8 mouse cellular contexts compared by ENCODE assay signal in the genomic region with DNA sequence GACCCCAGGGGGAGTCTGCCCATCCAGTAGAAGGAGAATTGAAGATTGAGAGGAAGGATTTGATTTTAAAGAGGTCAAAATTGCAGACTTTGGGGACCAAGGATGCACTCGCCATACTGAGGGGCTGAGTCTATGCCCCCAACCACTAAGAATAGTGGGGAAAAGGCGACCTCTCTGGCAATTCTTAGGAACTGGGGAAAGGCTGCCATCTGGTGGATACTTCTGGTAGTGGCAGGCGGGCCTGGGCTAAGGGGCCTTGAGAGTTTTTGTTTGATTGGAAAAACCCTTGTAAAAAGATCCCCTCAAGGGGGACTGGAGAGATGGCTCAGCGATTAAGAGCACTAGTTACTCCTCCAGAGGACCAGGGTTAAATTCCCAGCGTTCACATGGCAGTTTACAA. TPM values are rescaled to one million over a fixed set of nuclear protein-coding genes. Genes with fewer than 3 reads are reported as not detected.
DNase-seq lines count a peak whose midpoint lies in the region; ATAC-seq lines count a peak whose summit lies in the region.

No protein-coding gene starts in this region.

- H3K9ac ChIP-seq in forebrain, embryonic 14.5 days (ENCODE audit: low read length), result no peak overlapping the region
- no peak overlapping the region for H3K9ac ChIP-seq in hindbrain, embryonic 12.5 days
- H3K9ac ChIP-seq in midbrain, embryonic 13.5 days (replicated peaks), result no peak overlapping the region

- H3K4me3 ChIP-seq in forebrain, embryonic 14.5 days (ENCODE audit: low read depth, low read length), result peak overlapping the region; percentile 25
- peak overlapping the region; percentile 24; the same call in 1 of the 2 replicates for H3K4me3 ChIP-seq in hindbrain, embryonic 12.5 days
- H3K4me3 ChIP-seq in limb, embryonic 10.5 days, result peak overlapping the region; percentile 45
- H3K4me3 ChIP-seq in midbrain, embryonic 13.5 days (replicated peaks), result peak overlapping the region; percentile 30; the same call in 1 of the 2 replicates

- no peak overlapping the region for H3K27ac ChIP-seq in forebrain, embryonic 14.5 days (ENCODE audit: low read depth, low read length)
- H3K27ac ChIP-seq in hindbrain, embryonic 12.5 days, result no peak overlapping the region
- no peak overlapping the region for H3K27ac ChIP-seq in limb, embryonic 10.5 days
- H3K27ac ChIP-seq in midbrain, embryonic 13.5 days, result no peak overlapping the region

- ATAC-seq in forebrain, embryonic 14.5 days, result 0 out of 2 replicates have a peak, but pooled peaks have one; percentile 6
- ATAC-seq in hindbrain, embryonic 12.5 days (ENCODE audit: low FRiP score), result no peak
- no peak for ATAC-seq in midbrain, embryonic 13.5 days

- H3K4me2 ChIP-seq in forebrain, embryonic 14.5 days (ENCODE audit: low read length), result peak overlapping the region; percentile 56
- peak overlapping the region; percentile 49 for H3K4me2 ChIP-seq in hindbrain, embryonic 12.5 days (replicated peaks)
- peak overlapping the region; percentile 55 for H3K4me2 ChIP-seq in midbrain, embryonic 13.5 days (replicated peaks)

- H3K27me3 ChIP-seq in forebrain, embryonic 14.5 days (replicated peaks; ENCODE audit: control insufficient read depth, insufficient read depth, low read length), result peaks cover 52% of the 10 kb centered on the region
- H3K27me3 ChIP-seq in hindbrain, embryonic 12.5 days, result peaks cover 92% of the 10 kb centered on the region
- peaks cover 100% of the 10 kb centered on the region for H3K27me3 ChIP-seq in limb, embryonic 10.5 days (ENCODE audit: low read depth, poor library complexity, severe bottlenecking)
- H3K27me3 ChIP-seq in midbrain, embryonic 13.5 days, result peaks cover 98% of the 10 kb centered on the region

- peaks cover 23% of the 10 kb centered on the region for H3K4me1 ChIP-seq in forebrain, embryonic 14.5 days (ENCODE audit: control insufficient read depth, insufficient read depth, low read length)
- peaks cover 37% of the 10 kb centered on the region for H3K4me1 ChIP-seq in hindbrain, embryonic 12.5 days
- H3K4me1 ChIP-seq in limb, embryonic 10.5 days, result peaks cover 77% of the 10 kb centered on the region
- H3K4me1 ChIP-seq in midbrain, embryonic 13.5 days (replicated peaks), result peaks cover 30% of the 10 kb centered on the region

- WGBS in forebrain, embryonic 14.5 days, result under 1% methylated on average over 5 of the region's 5 CpGs
- under 1% methylated on average over 5 of the region's 5 CpGs for WGBS in hindbrain, embryonic 12.5 days
- WGBS in limb, embryonic 10.5 days, result 3% methylated on average over 5 of the region's 5 CpGs
- 2% methylated on average over 5 of the region's 5 CpGs for WGBS in midbrain, embryonic 13.5 days

- no peaks in the 10 kb centered on the region for H3K36me3 ChIP-seq in forebrain, embryonic 14.5 days (ENCODE audit: control insufficient read depth, insufficient read depth, low read length)
- H3K36me3 ChIP-seq in hindbrain, embryonic 12.5 days, result no peaks in the 10 kb centered on the region
- no peaks in the 10 kb centered on the region for H3K36me3 ChIP-seq in limb, embryonic 10.5 days
- H3K36me3 ChIP-seq in midbrain, embryonic 13.5 days, result no peaks in the 10 kb centered on the region

- DNase-seq in adrenal gland, adult (ENCODE audit: inconsistent age in 2 of 2, low spot score in 1 of 2), result peak; percentile 59 to 88
- DNase-seq in adrenal gland, adult 8-10 months, result no peak
- peak; percentile 62 for DNase-seq in c-Kit-positive CD71-negative TER-119-negative erythroid progenitor cells, embryonic 14.5 days (ENCODE audit: low read depth)
- peak; percentile 82 for DNase-seq in forebrain, embryonic 14.5 days (ENCODE audit: low spot score)
- DNase-seq in limb, embryonic 10.5 days (ENCODE audit: low spot score), result peak; percentile 86
- peak; percentile 43 to 46 for DNase-seq in spleen, postnatal 36 days (ENCODE audit: low spot score in 2 of 2)

- H3K9me3 ChIP-seq in forebrain, embryonic 14.5 days (replicated peaks; ENCODE audit: control insufficient read depth, low read length), result no peaks in the 10 kb centered on the region
- no peaks in the 10 kb centered on the region for H3K9me3 ChIP-seq in hindbrain, embryonic 12.5 days (replicated peaks)
- H3K9me3 ChIP-seq in limb, embryonic 10.5 days (replicated peaks), result no peaks in the 10 kb centered on the region
- H3K9me3 ChIP-seq in midbrain, embryonic 13.5 days, result no peaks in the 10 kb centered on the region

RNA-seq across cellular contexts. Expression of a gene that starts 6.2 kb away (rescaled TPM):
- total RNA-seq in adrenal gland, adult 8-10 months (2022), result 10 to 100 TPM in 2 of 4 experiments, 1 to 10 TPM in 2; 6.2 to 13.8 (median 9.5) TPM
- polyA plus RNA-seq in forebrain, embryonic 14.5 days (2014; fragmentation: Nextera tagmentation; extraction: Ambion mirVana), result 1.1 TPM in 2 replicates
- polyA plus RNA-seq in hindbrain, embryonic 12.5 days (2016; fragmentation: Nextera tagmentation; extraction: Ambion mirVana), result 9.4 and 14.1 TPM in 2 replicates
- 1.0 and 1.5 TPM in 2 replicates for polyA plus RNA-seq in limb, embryonic 10.5 days (2016; fragmentation: Nextera tagmentation; extraction: Ambion mirVana)
- polyA plus RNA-seq in midbrain, embryonic 13.5 days (2015; fragmentation: Nextera tagmentation; extraction: Ambion mirVana), result 0.94 and 1.1 TPM in 2 replicates

RNA-seq across cellular contexts. Expression of a gene that starts 34.0 kb away (rescaled TPM):
- total RNA-seq in adrenal gland, adult 8-10 months (2022), result 10 to 100 TPM; 53.1 to 96.1 (median 73.9) TPM
- polyA plus RNA-seq in forebrain, embryonic 14.5 days (2014; fragmentation: Nextera tagmentation; extraction: Ambion mirVana), result 54.2 and 56.5 TPM in 2 replicates
- 38.2 and 41.6 TPM in 2 replicates for polyA plus RNA-seq in hindbrain, embryonic 12.5 days (2016; fragmentation: Nextera tagmentation; extraction: Ambion mirVana)
- 4.6 and 8.4 TPM in 2 replicates for polyA plus RNA-seq in limb, embryonic 10.5 days (2016; fragmentation: Nextera tagmentation; extraction: Ambion mirVana)
- 58.1 and 61.2 TPM in 2 replicates for polyA plus RNA-seq in midbrain, embryonic 13.5 days (2015; fragmentation: Nextera tagmentation; extraction: Ambion mirVana)

RNA-seq across cellular contexts. Expression of a gene that starts 35.8 kb away (rescaled TPM):
- total RNA-seq in adrenal gland, adult 8-10 months (2022), result under 1 TPM; 0.12 to 1.00 (median 0.56) TPM
- polyA plus RNA-seq in forebrain, embryonic 14.5 days (2014; fragmentation: Nextera tagmentation; extraction: Ambion mirVana), result 1.1 and 1.8 TPM in 2 replicates
- polyA plus RNA-seq in hindbrain, embryonic 12.5 days (2016; fragmentation: Nextera tagmentation; extraction: Ambion mirVana), result 0.72 and 0.81 TPM in 2 replicates
- 0.20 and 0.28 TPM in 2 replicates for polyA plus RNA-seq in limb, embryonic 10.5 days (2016; fragmentation: Nextera tagmentation; extraction: Ambion mirVana)
- 1.3 and 1.8 TPM in 2 replicates for polyA plus RNA-seq in midbrain, embryonic 13.5 days (2015; fragmentation: Nextera tagmentation; extraction: Ambion mirVana)
